In genomic region chr2:45707026-45707425, GRCm38 (mm10) we compare ENCODE assay signal across 26 mouse cellular contexts.
A peak's percentile ranks its signal among the peaks of the same experiment; 100 is the strongest.
DNase-seq lines count a peak whose midpoint lies in the region; ATAC-seq and TF ChIP-seq lines count a peak whose summit lies in the region.
"Had no signal": no experiment of that assay in that cellular context is flagged by ENCODE, and none has a peak within 500 bp of the region (broad histone marks: within the 10 kb centered on the region; RNA-seq: fewer than 3 reads in every experiment).

No protein-coding gene starts in this region.

- no peak overlapping the region for H3K4me3 ChIP-seq in heart, embryonic 10.5 days
- H3K4me3 ChIP-seq in lung, embryonic 14.5 days (ENCODE audit: low read depth, low read length) = no peak overlapping the region
- H3K4me3 ChIP-seq: embryonic facial prominence, embryonic 13.5 days; erythroblast, embryonic 14.5 days; heart, embryonic 13.5 days; hindbrain, embryonic 13.5 days; left cerebral cortex, adult 2 months; liver, embryonic 12.5 days had no signal

- no peak overlapping the region for H3K4me2 ChIP-seq in lung, embryonic 14.5 days
- H3K4me2 ChIP-seq: embryonic facial prominence, embryonic 13.5 days; heart, embryonic 13.5 days; hindbrain, embryonic 13.5 days; liver, embryonic 12.5 days had no signal

- no peak overlapping the region for H3K9ac ChIP-seq in lung, embryonic 14.5 days
- H3K9ac ChIP-seq: embryonic facial prominence, embryonic 13.5 days; heart, embryonic 13.5 days; hindbrain, embryonic 13.5 days; liver, embryonic 12.5 days; liver, postnatal 0 days had no signal

- H3K36me3 ChIP-seq in heart, embryonic 10.5 days = no peaks in the 10 kb centered on the region
- no peaks in the 10 kb centered on the region for H3K36me3 ChIP-seq in lung, embryonic 14.5 days (ENCODE audit: insufficient read depth)
- H3K36me3 ChIP-seq: embryonic facial prominence, embryonic 13.5 days; heart, embryonic 13.5 days; hindbrain, embryonic 13.5 days; liver, embryonic 12.5 days had no signal

- H3K4me1 ChIP-seq in heart, embryonic 10.5 days = peaks cover 8% of the 10 kb centered on the region; the same call in 1 of the 2 replicates
- 0 out of 2 replicates have a peak, but pooled peaks cover 3% of the 10 kb centered on the region for H3K4me1 ChIP-seq in lung, embryonic 14.5 days (ENCODE audit: insufficient read depth)
- H3K4me1 ChIP-seq: embryonic facial prominence, embryonic 13.5 days; hindbrain, embryonic 13.5 days; liver, embryonic 12.5 days had no signal

- no peaks in the 10 kb centered on the region for H3K9me3 ChIP-seq in heart, embryonic 10.5 days
- no peaks in the 10 kb centered on the region for H3K9me3 ChIP-seq in lung, embryonic 14.5 days (ENCODE audit: low read depth, low read length)
- H3K9me3 ChIP-seq: heart, embryonic 13.5 days; hindbrain, embryonic 13.5 days; liver, embryonic 12.5 days had no signal

- no peak overlapping the region for H3K27ac ChIP-seq in heart, embryonic 10.5 days
- H3K27ac ChIP-seq in lung, embryonic 14.5 days (ENCODE audit: low read depth) = no peak overlapping the region
- H3K27ac ChIP-seq: embryonic facial prominence, embryonic 13.5 days; heart, embryonic 13.5 days; hindbrain, embryonic 13.5 days; left cerebral cortex, adult 2 months; liver, embryonic 12.5 days had no signal

- H3K27me3 ChIP-seq in heart, embryonic 10.5 days (ENCODE audit: insufficient read depth, poor library complexity, severe bottlenecking) = no peaks in the 10 kb centered on the region
- H3K27me3 ChIP-seq in lung, embryonic 14.5 days (ENCODE audit: insufficient read depth, low read length) = no peaks in the 10 kb centered on the region
- H3K27me3 ChIP-seq: CH12.LX; embryonic facial prominence, embryonic 13.5 days; heart, embryonic 13.5 days; hindbrain, embryonic 13.5 days; liver, embryonic 12.5 days had no signal

- DNase-seq in heart, adult 18-20 months = peak; percentile 41 to 44
- no peak for DNase-seq in heart, embryonic 10.5 days (ENCODE audit: low spot score)
- peak; percentile 44 for DNase-seq in lung, embryonic 14.5 days
- DNase-seq in lung, adult 18-20 months = no peak
- DNase-seq in NIH3T3 (ENCODE audit: low read depth) = peak; percentile 43
- peak; percentile 2 for DNase-seq in brain, adult 2 months (ENCODE audit: low read depth, low spot score)
- no peak for DNase-seq in layer of hippocampus, adult 9-11 months
- DNase-seq: adrenal gland, postnatal 10 days; cerebellum, adult 11 months; cerebellum, adult 9-11 months; embryo, embryonic 11 days; gastrocnemius, postnatal 14 days; kidney, adult 9 months; kidney, postnatal 14 days; liver, postnatal 0 days; midbrain, embryonic 14.5 days; thymus, postnatal 4 days had no signal

- no peak for TF ChIP-seq CTCF in lung, embryonic 14.5 days (IDR thresholded peaks at IDR 0.05; ENCODE audit: low read depth)

- ATAC-seq in lung, embryonic 14.5 days (ENCODE audit: insufficient read depth) = no peak
- ATAC-seq: forebrain, embryonic 16.5 days; intestine, embryonic 16.5 days; liver, embryonic 12.5 days; liver, postnatal 0 days had no signal

Comparison
In these comparisons a context has a peak if more than half of its experiments do, and no peak if none do; other contexts are left out.
1. DNase-seq: peak in heart, adult 18-20 months (2 of 2), lung, embryonic 14.5 days (single experiment), NIH3T3 (single experiment) and brain, adult 2 months (single experiment); none in heart, embryonic 10.5 days (single experiment), lung, adult 18-20 months (0 of 2) and layer of hippocampus, adult 9-11 months (single experiment).